Mouse (Mus musculus): ENCODE measurements around the gene Phc2.

DNA sequence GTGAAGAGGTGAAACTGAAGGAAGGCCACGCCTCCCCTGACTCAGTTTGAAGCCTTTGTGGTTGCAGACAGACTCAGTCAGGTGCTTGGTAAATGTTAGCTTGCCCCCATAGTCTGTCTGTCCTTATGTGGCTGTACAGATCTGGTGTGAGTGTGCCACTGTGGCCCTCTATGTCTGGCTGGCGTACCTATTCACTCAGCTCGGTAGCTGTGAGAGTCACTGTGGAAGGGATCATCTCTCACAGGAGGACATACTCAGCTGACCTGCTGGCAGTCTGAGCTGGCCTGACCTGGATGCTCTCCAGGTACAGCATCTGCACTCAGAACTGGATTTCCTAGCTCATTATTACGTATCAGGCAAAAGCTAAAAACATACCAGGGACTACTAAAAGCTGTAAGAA, 67.3 kb downstream of the Phc2 start:
- TF ChIP-seq CTCF (IDR thresholded peaks at IDR 0.05; ENCODE audit: low read depth) (no peak), EP300 (IDR thresholded peaks at IDR 0.05; ENCODE audit: low read depth) (no peak)
